Mouse (Mus musculus) bone marrow macrophage, adult 2 months (primary cell): Measurements from ENCODE around the gene Ptprm.

Experiments
- CTCF ChIP-seq: IDR thresholded peaks from 2 replicates; pipeline ENCODE4 v1.5.1; 2012; ENCODE audit warnings: low read depth, mild to moderate bottlenecking, low read length, moderate library complexity
- POLR2A ChIP-seq: IDR thresholded peaks from 2 replicates; pipeline ENCODE4 v1.6.1; 2012; ENCODE audit warnings: mild to moderate bottlenecking, low read depth, low read length, borderline replicate concordance

DNA sequence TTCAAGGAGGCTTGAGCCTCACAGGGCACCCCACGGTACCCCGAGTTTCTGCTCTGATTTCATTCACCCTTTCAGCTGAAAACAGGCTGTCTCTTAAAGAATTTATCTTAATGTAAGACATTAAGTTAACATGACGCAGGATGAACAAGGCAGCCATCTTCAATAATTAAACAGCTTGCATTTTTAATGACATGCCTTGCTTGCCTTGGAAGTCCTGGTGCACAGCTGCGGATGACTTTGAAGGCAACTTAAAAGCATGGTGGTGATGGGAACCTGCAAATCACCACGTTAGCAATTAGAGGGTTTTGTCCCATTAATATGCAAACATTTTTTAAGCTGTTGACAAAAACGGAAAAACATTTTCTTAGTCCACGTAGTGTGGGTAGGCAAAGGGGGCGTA, 607.8 kb downstream of the Ptprm start:
- no peak for TF ChIP-seq CTCF
- TF ChIP-seq POLR2A: no peak
